Mouse (Mus musculus) forebrain, embryonic 15.5 days (tissue): Measurements from ENCODE around the gene Rxra. TPM values are rescaled to one million over a fixed set of nuclear protein-coding genes. Genes with fewer than 3 reads are reported as not detected.
A peak's percentile ranks its signal among the peaks of the same experiment; 100 is the strongest.

ENCODE experiments used
- ATAC-seq: fragments of 200-750 bp; cut with Nextera tagmentation; replicated peaks from 2 replicates; pipeline ENCODE4 v1.8.0; 2017; ENCODE audit warnings: mild to moderate bottlenecking, moderate TSS enrichment, moderate library complexity
- H3K27ac ChIP-seq: fragments of 300-500 bp; sonication (generic); replicated peaks from 2 replicates; pipeline ENCODE4 v1.5.1; 2015; ENCODE audit warnings: mild to moderate bottlenecking, inconsistent platforms
- H3K27me3 ChIP-seq: fragments of 300-500 bp; sonication (generic); 2 replicates; pipeline ENCODE4 v1.6.1; 2015; ENCODE audit warnings: inconsistent platforms
- H3K36me3 ChIP-seq: fragments of 300-500 bp; sonication (generic); 2 replicates; pipeline ENCODE4 v1.6.1; 2015; ENCODE audit warnings: mild to moderate bottlenecking, inconsistent platforms
- H3K4me1 ChIP-seq: fragments of 300-500 bp; sonication (generic); 2 replicates; pipeline ENCODE4 v1.6.1; 2015; ENCODE audit warnings: inconsistent platforms
- H3K4me2 ChIP-seq: fragments of 300-500 bp; sonication (generic); replicated peaks from 2 replicates; pipeline ENCODE4 v1.6.1; 2015; ENCODE audit warnings: mild to moderate bottlenecking, inconsistent platforms
- H3K4me3 ChIP-seq: fragments of 300-500 bp; sonication (generic); 2 replicates; pipeline ENCODE4 v1.5.1; 2015; ENCODE audit warnings: mild to moderate bottlenecking, inconsistent platforms
- H3K9ac ChIP-seq: fragments of 300-500 bp; sonication (generic); replicated peaks from 2 replicates; pipeline ENCODE4 v1.6.1; 2015; ENCODE audit warnings: mild to moderate bottlenecking, inconsistent platforms
- H3K9me3 ChIP-seq: fragments of 300-500 bp; sonication (generic); 2 replicates; pipeline ENCODE4 v1.6.1; 2016; ENCODE audit warnings: inconsistent platforms
- WGBS: fragments of 180-500 bp; shearing (Covaris S2); methylation state at CpG from one replicate; pipeline ENCODE4 v1.1.7; 2015; ENCODE audit warnings: mixed read lengths; 5-methylcytosine and 5-hydroxymethylcytosine counted together
- polyA plus RNA-seq: library from polyadenylated mRNA; unstranded; fragments of >200 nt; fragmentation: Nextera tagmentation; extraction: Ambion mirVana; gene quantifications from 2 replicates; pipeline ENCODE4 v1.2.1, GENCODE M21; 2015

The Rxra gene
- polyA plus RNA-seq, 1 experiment from 2014 or later: 3.2 TPM

GRCm38 (mm10) chr2:27686335-27686734, 10.1 kb downstream of the Rxra start:
- H3K4me2 ChIP-seq: no peak overlapping the region
- H3K9ac ChIP-seq: no peak overlapping the region
- no peaks in the 10 kb centered on the region for H3K27me3 ChIP-seq
- ATAC-seq: no peak
- WGBS: 86% methylated on average over 2 of the region's 2 CpGs
- no peak overlapping the region for H3K27ac ChIP-seq
- H3K36me3 ChIP-seq: no peaks in the 10 kb centered on the region
- H3K9me3 ChIP-seq: no peaks in the 10 kb centered on the region
- H3K4me3 ChIP-seq: no peak overlapping the region
- peaks cover 14% of the 10 kb centered on the region; the same call in 1 of the 2 replicates for H3K4me1 ChIP-seq

GRCm38 (mm10) chr2:27687041-27687440, 10.8 kb downstream of the Rxra start:
- 48% methylated on average over 1 of the region's 1 CpGs for WGBS
- peaks cover 7% of the 10 kb centered on the region; the same call in 1 of the 2 replicates for H3K4me1 ChIP-seq
- no peak overlapping the region for H3K9ac ChIP-seq
- H3K4me2 ChIP-seq: no peak overlapping the region
- H3K27ac ChIP-seq: no peak overlapping the region
- H3K9me3 ChIP-seq: no peaks in the 10 kb centered on the region
- no peaks in the 10 kb centered on the region for H3K36me3 ChIP-seq
- no peak for ATAC-seq
- H3K27me3 ChIP-seq: no peaks in the 10 kb centered on the region
- H3K4me3 ChIP-seq: no peak overlapping the region

- no peak for ATAC-seq
- Histone ChIP-seq H3K27ac (no peak overlapping the region), H3K4me1 (0 out of 2 replicates have a peak, but pooled peaks cover 2% of the 10 kb centered on the region), H3K9ac (no peak overlapping the region), H3K4me2 (no peak overlapping the region), H3K4me3 (no peak overlapping the region), H3K9me3 (no peaks in the 10 kb centered on the region), H3K36me3 (no peaks in the 10 kb centered on the region), H3K27me3 (no peaks in the 10 kb centered on the region)
- 79% methylated on average over 5 of the region's 5 CpGs for WGBS
These were observed 11.7 kb downstream of the Rxra start for GRCm38 (mm10) chr2:27687973-27688372.

GRCm38 (mm10) chr2:27690714-27691113, 14.5 kb downstream of the Rxra start:
- Histone ChIP-seq H3K4me1 (no peaks in the 10 kb centered on the region), H3K36me3 (no peaks in the 10 kb centered on the region), H3K4me2 (no peak overlapping the region), H3K27me3 (no peaks in the 10 kb centered on the region), H3K9me3 (no peaks in the 10 kb centered on the region), H3K9ac (no peak overlapping the region), H3K27ac (no peak overlapping the region), H3K4me3 (no peak overlapping the region)
- 19% methylated on average over 5 of the region's 5 CpGs for whole genome bisulfite sequencing
- ATAC-seq: no peak

GRCm38 (mm10) chr2:27691139-27691720, 15.0 kb downstream of the Rxra start:
- H3K4me1 ChIP-seq: no peaks in the 10 kb centered on the region

GRCm38 (mm10) chr2:27692608-27693007, 16.4 kb downstream of the Rxra start:
- ATAC-seq: no peak
- no peaks in the 10 kb centered on the region for H3K9me3 ChIP-seq
- WGBS: 91% methylated on average over 3 of the region's 3 CpGs
- H3K36me3 ChIP-seq: no peaks in the 10 kb centered on the region
- no peak overlapping the region for H3K4me2 ChIP-seq
- no peak overlapping the region for H3K9ac ChIP-seq
- H3K4me1 ChIP-seq: no peaks in the 10 kb centered on the region
- no peaks in the 10 kb centered on the region for H3K27me3 ChIP-seq
- H3K4me3 ChIP-seq: no peak overlapping the region
- H3K27ac ChIP-seq: no peak overlapping the region

More at GRCm38 (mm10) chr2:27691139-27691720, 15.0 kb downstream of the Rxra start:
- Histone ChIP-seq H3K9me3 (no peaks in the 10 kb centered on the region), H3K27ac (no peak overlapping the region), H3K4me3 (no peak overlapping the region), H3K4me2 (no peak overlapping the region), H3K36me3 (no peaks in the 10 kb centered on the region), H3K27me3 (no peaks in the 10 kb centered on the region), H3K9ac (no peak overlapping the region)
- WGBS: 75% methylated on average over 14 of the region's 14 CpGs
- no peak for ATAC-seq

- no peak overlapping the region for H3K4me3 ChIP-seq
- H3K4me1 ChIP-seq: peaks cover 5% of the 10 kb centered on the region
- 95% methylated on average over 6 of the region's 6 CpGs for WGBS
- no peak for ATAC-seq
- no peaks in the 10 kb centered on the region for H3K9me3 ChIP-seq
- H3K36me3 ChIP-seq: no peaks in the 10 kb centered on the region
- no peak overlapping the region for H3K4me2 ChIP-seq
- no peak overlapping the region for H3K9ac ChIP-seq
- no peak overlapping the region for H3K27ac ChIP-seq
- no peaks in the 10 kb centered on the region for H3K27me3 ChIP-seq
These were observed 17.4 kb downstream of the Rxra start for GRCm38 (mm10) chr2:27693684-27694083.

- Histone ChIP-seq H3K4me3 (no peak overlapping the region), H3K36me3 (no peaks in the 10 kb centered on the region), H3K4me1 (peaks cover 28% of the 10 kb centered on the region), H3K27me3 (no peaks in the 10 kb centered on the region), H3K4me2 (no peak overlapping the region), H3K9me3 (no peaks in the 10 kb centered on the region), H3K9ac (no peak overlapping the region), H3K27ac (peak overlapping the region; percentile 42)
- 6% methylated on average over 7 of the region's 7 CpGs for WGBS
- peak; percentile 63 for ATAC-seq
These were observed 23.3 kb downstream of the Rxra start for GRCm38 (mm10) chr2:27699574-27699973.

- Histone ChIP-seq H3K36me3 (no peaks in the 10 kb centered on the region), H3K4me3 (no peak overlapping the region), H3K4me1 (peaks cover 28% of the 10 kb centered on the region), H3K9me3 (no peaks in the 10 kb centered on the region), H3K27ac (no peak overlapping the region), H3K27me3 (no peaks in the 10 kb centered on the region), H3K4me2 (no peak overlapping the region), H3K9ac (no peak overlapping the region)
- 45% methylated on average over 3 of the region's 3 CpGs for WGBS
- ATAC-seq: no peak
These were observed 26.0 kb downstream of the Rxra start for GRCm38 (mm10) chr2:27702283-27702682.

GRCm38 (mm10) chr2:27702904-27703666, 26.8 kb downstream of the Rxra start:
- H3K27me3 ChIP-seq: no peaks in the 10 kb centered on the region
- H3K4me2 ChIP-seq: no peak overlapping the region
- H3K4me1 ChIP-seq: peaks cover 27% of the 10 kb centered on the region
- no peak overlapping the region for H3K27ac ChIP-seq
- no peak overlapping the region for H3K9ac ChIP-seq
- no peaks in the 10 kb centered on the region for H3K9me3 ChIP-seq
- no peaks in the 10 kb centered on the region for H3K36me3 ChIP-seq
- H3K4me3 ChIP-seq: no peak overlapping the region
- WGBS: 84% methylated on average over 10 of the region's 10 CpGs
- ATAC-seq: no peak

- peaks cover 19% of the 10 kb centered on the region for H3K4me1 ChIP-seq
- no peak overlapping the region for H3K27ac ChIP-seq
- ATAC-seq: no peak
- no peak overlapping the region for H3K4me2 ChIP-seq
- H3K9ac ChIP-seq: no peak overlapping the region
- no peak overlapping the region for H3K4me3 ChIP-seq
- 72% methylated on average over 9 of the region's 9 CpGs for WGBS
- H3K9me3 ChIP-seq: no peaks in the 10 kb centered on the region
- H3K36me3 ChIP-seq: no peaks in the 10 kb centered on the region
- H3K27me3 ChIP-seq: no peaks in the 10 kb centered on the region
These were observed 27.8 kb downstream of the Rxra start for GRCm38 (mm10) chr2:27703852-27704640.

- Histone ChIP-seq H3K27ac (no peak overlapping the region), H3K4me1 (peaks cover 13% of the 10 kb centered on the region), H3K9ac (no peak overlapping the region), H3K4me2 (no peak overlapping the region), H3K9me3 (no peaks in the 10 kb centered on the region), H3K4me3 (no peak overlapping the region), H3K36me3 (no peaks in the 10 kb centered on the region), H3K27me3 (no peaks in the 10 kb centered on the region)
- 89% methylated on average over 3 of the region's 3 CpGs for WGBS
- no peak for ATAC-seq
These were observed 28.4 kb downstream of the Rxra start for GRCm38 (mm10) chr2:27704641-27705040.
